In the genomic region with DNA sequence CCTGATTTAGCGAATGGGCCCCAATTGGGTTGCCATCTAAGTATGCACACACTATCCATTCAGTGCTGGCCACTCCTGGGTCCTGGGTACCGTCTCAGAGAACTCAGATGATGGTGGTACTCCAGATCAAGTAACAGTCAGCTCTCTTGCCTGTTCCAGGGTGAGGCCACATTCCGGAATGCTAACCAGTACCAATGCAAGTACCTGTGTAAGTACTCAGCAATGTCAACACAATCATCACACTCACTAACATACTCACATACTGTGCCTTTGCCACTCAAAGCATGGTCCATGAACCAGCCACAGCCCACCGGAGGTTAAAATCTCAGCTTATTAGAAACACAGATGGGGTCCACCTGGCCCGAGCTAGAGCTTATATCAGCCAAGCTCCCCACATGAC, we compare ENCODE assay signal across 12 mouse cellular contexts. TPM values are rescaled to one million over a fixed set of nuclear protein-coding genes. Genes with fewer than 3 reads are reported as not detected.
A peak's percentile ranks its signal among the peaks of the same experiment; 100 is the strongest.
DNase-seq lines count a peak whose midpoint lies in the region; ATAC-seq and TF ChIP-seq lines count a peak whose summit lies in the region.
"Had no signal": no experiment of that assay in that cellular context is flagged by ENCODE, and none has a peak within 500 bp of the region (broad histone marks: within the 10 kb centered on the region; RNA-seq: fewer than 3 reads in every experiment).

No protein-coding gene starts in this region.

- no peak for TF ChIP-seq EP300 in heart, adult 2 months (IDR thresholded peaks at IDR 0.05; ENCODE audit: insufficient read depth, low read depth, low read length)

- intact Hi-C loops in heart, adult 2 months (cut with DNase I) = no loop called here
- intact Hi-C loops in left cerebral cortex, postnatal 10 days (cut with DNase I) = no loop called here

- no peak for ATAC-seq in lung, embryonic 14.5 days (ENCODE audit: insufficient read depth)
- no peak for ATAC-seq in hindbrain, embryonic 14.5 days (ENCODE audit: low FRiP score)
- no peak for ATAC-seq in neural tube, embryonic 13.5 days (ENCODE audit: low read depth)

- H3K27ac ChIP-seq in heart, adult 2 months = peak overlapping the region; percentile 78; the same call in 1 of the 2 replicates
- peak overlapping the region; percentile 92 for H3K27ac ChIP-seq in lung, embryonic 14.5 days (ENCODE audit: low read depth)
- H3K27ac ChIP-seq in hindbrain, embryonic 14.5 days = peak overlapping the region; percentile 29; the same call in 1 of the 2 replicates
- H3K27ac ChIP-seq in neural tube, embryonic 13.5 days (replicated peaks) = peak overlapping the region; percentile 77; the same call in 1 of the 2 replicates
- H3K27ac ChIP-seq: midbrain, embryonic 12.5 days had no signal

- no peaks in the 10 kb centered on the region for H3K36me3 ChIP-seq in heart, adult 2 months (ENCODE audit: control insufficient read depth, insufficient read depth, low read length)
- H3K36me3 ChIP-seq in lung, embryonic 14.5 days (ENCODE audit: insufficient read depth) = no peaks in the 10 kb centered on the region
- H3K36me3 ChIP-seq in hindbrain, embryonic 14.5 days (replicated peaks; ENCODE audit: control insufficient read depth, insufficient read depth) = no peaks in the 10 kb centered on the region
- no peaks in the 10 kb centered on the region for H3K36me3 ChIP-seq in neural tube, embryonic 13.5 days
- H3K36me3 ChIP-seq: midbrain, embryonic 12.5 days had no signal

- no peaks in the 10 kb centered on the region for H3K79me2 ChIP-seq in heart, adult 2 months (replicated peaks; ENCODE audit: control insufficient read depth, insufficient read depth, low read length)

- H3K27me3 ChIP-seq in heart, adult 2 months (ENCODE audit: control insufficient read depth, insufficient read depth, low read length) = no peaks in the 10 kb centered on the region
- H3K27me3 ChIP-seq in lung, embryonic 14.5 days (ENCODE audit: insufficient read depth, low read length) = no peaks in the 10 kb centered on the region
- H3K27me3 ChIP-seq in hindbrain, embryonic 14.5 days (ENCODE audit: control insufficient read depth, insufficient read depth, low read length) = no peaks in the 10 kb centered on the region
- H3K27me3 ChIP-seq in neural tube, embryonic 13.5 days = peaks cover 80% of the 10 kb centered on the region

- H3K4me3 ChIP-seq in heart, adult 2 months = no peak overlapping the region
- H3K4me3 ChIP-seq in lung, embryonic 14.5 days (ENCODE audit: low read depth, low read length) = no peak overlapping the region
- H3K4me3 ChIP-seq in hindbrain, embryonic 14.5 days (replicated peaks; ENCODE audit: low read length) = no peak overlapping the region
- H3K4me3 ChIP-seq in neural tube, embryonic 13.5 days = no peak overlapping the region
- H3K4me3 ChIP-seq: midbrain, embryonic 12.5 days had no signal

- no peak overlapping the region for H3K4me2 ChIP-seq in lung, embryonic 14.5 days
- H3K4me2 ChIP-seq in hindbrain, embryonic 14.5 days (replicated peaks) = no peak overlapping the region
- H3K4me2 ChIP-seq in neural tube, embryonic 13.5 days = no peak overlapping the region
- H3K4me2 ChIP-seq: midbrain, embryonic 12.5 days had no signal

- H3K9me3 ChIP-seq in lung, embryonic 14.5 days (ENCODE audit: low read depth, low read length) = no peaks in the 10 kb centered on the region
- H3K9me3 ChIP-seq in hindbrain, embryonic 14.5 days (ENCODE audit: control insufficient read depth, low read length) = no peaks in the 10 kb centered on the region
- H3K9me3 ChIP-seq in neural tube, embryonic 13.5 days = no peaks in the 10 kb centered on the region
- H3K9me3 ChIP-seq: midbrain, embryonic 12.5 days had no signal

- H3K9ac ChIP-seq in heart, adult 2 months (ENCODE audit: low read depth, low read length) = no peak overlapping the region
- H3K9ac ChIP-seq in lung, embryonic 14.5 days = no peak overlapping the region
- H3K9ac ChIP-seq in hindbrain, embryonic 14.5 days = no peak overlapping the region
- no peak overlapping the region for H3K9ac ChIP-seq in neural tube, embryonic 13.5 days
- H3K9ac ChIP-seq: midbrain, embryonic 12.5 days had no signal

- TF ChIP-seq CTCF in heart, adult 2 months (IDR thresholded peaks at IDR 0.05) = no peak
- TF ChIP-seq CTCF in lung, embryonic 14.5 days (IDR thresholded peaks at IDR 0.05; ENCODE audit: low read depth) = no peak

- no peak for DNase-seq in heart, adult 2 months
- DNase-seq in heart, postnatal 4 days = no peak
- DNase-seq in lung, embryonic 14.5 days = no peak
- DNase-seq in lung, postnatal 10 days = no peak
- DNase-seq in hindbrain, embryonic 14.5 days (ENCODE audit: low spot score) = no peak
- DNase-seq in frontal cortex, postnatal 36 days (ENCODE audit: low spot score in 2 of 2) = no peak
- no peak for DNase-seq in left cerebral cortex, postnatal 10 days (ENCODE audit: extremely low spot score in 1 of 2, low spot score in 2 of 2)
- DNase-seq: adrenal gland, postnatal 14 days; cerebellum, adult 9-11 months had no signal

- peaks cover 38% of the 10 kb centered on the region for H3K4me1 ChIP-seq in heart, adult 2 months (ENCODE audit: control insufficient read depth, insufficient read depth, low read length)
- H3K4me1 ChIP-seq in lung, embryonic 14.5 days (ENCODE audit: insufficient read depth) = peaks cover 84% of the 10 kb centered on the region
- H3K4me1 ChIP-seq in hindbrain, embryonic 14.5 days (replicated peaks; ENCODE audit: control insufficient read depth, insufficient read depth, low read length) = peaks cover 13% of the 10 kb centered on the region
- H3K4me1 ChIP-seq in neural tube, embryonic 13.5 days (replicated peaks) = peaks cover 71% of the 10 kb centered on the region

- 83% methylated on average over 5 of the region's 5 CpGs for WGBS in heart, adult 2 months
- WGBS in lung, embryonic 14.5 days = 74% methylated on average over 5 of the region's 5 CpGs
- 88% methylated on average over 5 of the region's 5 CpGs for WGBS in hindbrain, embryonic 14.5 days
- WGBS in neural tube, embryonic 13.5 days = 84% methylated on average over 5 of the region's 5 CpGs

- TF ChIP-seq POLR2A in heart, adult 2 months (IDR thresholded peaks at IDR 0.05; ENCODE audit: insufficient read depth, low read depth, low read length) = no peak

RNA-seq across cellular contexts. Expression of gene Dagla, which starts 10.7 kb away (rescaled TPM):
- total RNA-seq in heart, adult 2 months (2021) = 1 to 10 TPM; 2.5 to 3.3 TPM
- polyA plus RNA-seq in heart, adult 2 months (2012; rRNA removed) = 4.8 and 5.7 TPM in 2 replicates
- 1 to 10 TPM; 3.8 to 4.1 TPM for total RNA-seq in heart, postnatal 4 days (2021)
- polyA plus RNA-seq in lung, embryonic 14.5 days (2014; fragmentation: Nextera tagmentation; extraction: Ambion mirVana) = 2.5 and 3.4 TPM in 2 replicates
- polyA plus RNA-seq in hindbrain, embryonic 14.5 days (2014; fragmentation: Nextera tagmentation; extraction: Ambion mirVana) = 9.9 and 10.2 TPM in 2 replicates
- 6.3 and 6.4 TPM in 2 replicates for polyA plus RNA-seq in neural tube, embryonic 13.5 days (2015; fragmentation: Nextera tagmentation; extraction: Ambion mirVana)
- total RNA-seq in left cerebral cortex, postnatal 10 days (2021) = 10 to 100 TPM; 65.9 to 68.7 TPM

RNA-seq across cellular contexts. Expression of gene Myrf, which starts 53.4 kb away (rescaled TPM):
- total RNA-seq in heart, adult 2 months (2021) = 1 to 10 TPM; 3.9 to 4.7 TPM
- polyA plus RNA-seq in heart, adult 2 months (2012; rRNA removed) = 6.0 and 6.5 TPM in 2 replicates
- total RNA-seq in heart, postnatal 4 days (2021) = 10 to 100 TPM in 1 of 2 experiments, 1 to 10 TPM in 1; 9.0 to 11.9 TPM
- 14.1 TPM in 2 replicates for polyA plus RNA-seq in lung, embryonic 14.5 days (2014; fragmentation: Nextera tagmentation; extraction: Ambion mirVana)
- polyA plus RNA-seq in hindbrain, embryonic 14.5 days (2014; fragmentation: Nextera tagmentation; extraction: Ambion mirVana) = 1.1 and 1.3 TPM in 2 replicates
- 0.67 and 0.69 TPM in 2 replicates for polyA plus RNA-seq in neural tube, embryonic 13.5 days (2015; fragmentation: Nextera tagmentation; extraction: Ambion mirVana)
- total RNA-seq in left cerebral cortex, postnatal 10 days (2021) = 1 to 10 TPM; 5.9 to 6.6 TPM
- total RNA-seq: granulocyte monocyte progenitor cell, adult 5-6 weeks had no signal

Comparison
In these comparisons a context has a peak if more than half of its experiments do, and no peak if none do; other contexts are left out.
1. H3K27ac ChIP-seq: peak in every context shown above with its lines; median percentile 92 in lung, embryonic 14.5 days; 78 in heart, adult 2 months; 77 in neural tube, embryonic 13.5 days; 29 in hindbrain, embryonic 14.5 days.